ENCODE assay signal across 15 mouse cellular contexts in the genomic region with DNA sequence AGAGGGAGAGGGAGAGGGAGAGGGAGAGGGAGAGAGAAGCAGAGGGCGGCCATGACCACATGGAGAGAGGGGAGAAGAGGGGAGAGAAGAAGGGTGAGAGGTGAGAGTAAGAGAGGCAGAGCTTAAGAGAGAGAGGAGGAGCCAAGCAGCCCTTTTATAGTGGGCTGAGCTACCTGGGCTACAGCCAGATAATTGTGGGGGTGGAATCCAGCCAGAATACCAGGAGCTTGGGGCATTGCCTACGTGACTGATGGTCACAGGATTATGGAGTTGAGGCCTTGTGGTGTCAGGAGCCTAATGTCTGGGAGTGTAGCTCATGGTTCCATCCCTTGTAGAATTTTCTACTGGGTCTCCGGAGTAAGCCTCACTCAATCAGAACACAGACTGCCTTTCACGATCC.
"Had no signal": no experiment of that assay in that cellular context is flagged by ENCODE, and none has a peak within 500 bp of the region (broad histone marks: within the 10 kb centered on the region; RNA-seq: fewer than 3 reads in every experiment).

No protein-coding gene starts in this region.

- H3K4me2 ChIP-seq: liver, embryonic 13.5 days; midbrain, embryonic 11.5 days; neural tube, embryonic 12.5 days; neural tube, embryonic 15.5 days had no signal

- H3K4me3 ChIP-seq: liver, embryonic 13.5 days; neural tube, embryonic 12.5 days; neural tube, embryonic 15.5 days had no signal

- H3K9me3 ChIP-seq: liver, embryonic 13.5 days; neural tube, embryonic 12.5 days; neural tube, embryonic 15.5 days had no signal

- H3K27ac ChIP-seq: liver, embryonic 13.5 days; neural tube, embryonic 12.5 days; neural tube, embryonic 15.5 days; stomach, postnatal 0 days had no signal

- H3K27me3 ChIP-seq: liver, embryonic 13.5 days; neural tube, embryonic 12.5 days; neural tube, embryonic 15.5 days had no signal

- H3K36me3 ChIP-seq: liver, embryonic 13.5 days; neural tube, embryonic 12.5 days; neural tube, embryonic 15.5 days had no signal

- DNase-seq: kidney, postnatal 10 days; kidney, postnatal 36 days; liver, embryonic 13.5 days; lung, adult 2 months; lung, postnatal 14 days; lung, postnatal 4 days; midbrain, embryonic 14.5 days; right cerebral cortex, adult 18-20 months; right cerebral cortex, postnatal 14 days; right cerebral cortex, postnatal 4 days; thymus, postnatal 25 days had no signal

- H3K4me1 ChIP-seq: liver, embryonic 13.5 days; neural tube, embryonic 12.5 days; neural tube, embryonic 15.5 days had no signal

- H3K9ac ChIP-seq: liver, embryonic 13.5 days; neural tube, embryonic 12.5 days; neural tube, embryonic 15.5 days had no signal
